Mouse (Mus musculus): Measurements from ENCODE around the gene Raly. TPM values are rescaled to one million over a fixed set of nuclear protein-coding genes. Genes with fewer than 3 reads are reported as not detected.
A peak's percentile ranks its signal among the peaks of the same experiment; 100 is the strongest.
"Not testable (repeated sequence)": the region's sequence is repeated elsewhere in the genome, so short reads cannot be mapped to it uniquely, and the experiment has no call there.

Raly gene
- polyA plus RNA-seq, 1 experiment: 378 TPM

- Histone ChIP-seq H3K4me1 (peaks cover 16% of the 10 kb centered on the region), H3K36me3 (replicated peaks; ENCODE audit: low read length) (peaks cover 95% of the 10 kb centered on the region), H3K9me3 (no peaks in the 10 kb centered on the region), H3K4me3 (replicated peaks) (no peak overlapping the region), H3K27me3 (replicated peaks) (no peaks in the 10 kb centered on the region)
- TF ChIP-seq GATA1 (IDR thresholded peaks at IDR 0.05; ENCODE audit: borderline replicate concordance, low read length) (no peak), FLI1 (IDR thresholded peaks at IDR 0.05; ENCODE audit: low read length) (no peak)
Measured at GRCm38 (mm10) chr2:154869954-154870641, 79.2 kb downstream of the Raly start.

GRCm38 (mm10) chr2:154876621-154877020, 85.7 kb downstream of the Raly start:
- peaks cover 96% of the 10 kb centered on the region for H3K36me3 ChIP-seq (replicated peaks; ENCODE audit: low read length)
- H3K4me3 ChIP-seq (replicated peaks): no peak overlapping the region
- H3K27me3 ChIP-seq (replicated peaks): no peaks in the 10 kb centered on the region
- TF ChIP-seq GATA1 (IDR thresholded peaks at IDR 0.05; ENCODE audit: borderline replicate concordance, low read length) (no peak), FLI1 (IDR thresholded peaks at IDR 0.05; ENCODE audit: low read length) (no peak)
- no peaks in the 10 kb centered on the region for H3K9me3 ChIP-seq
- no peaks in the 10 kb centered on the region; the same call in 1 of the 2 replicates for H3K4me1 ChIP-seq

DNA sequence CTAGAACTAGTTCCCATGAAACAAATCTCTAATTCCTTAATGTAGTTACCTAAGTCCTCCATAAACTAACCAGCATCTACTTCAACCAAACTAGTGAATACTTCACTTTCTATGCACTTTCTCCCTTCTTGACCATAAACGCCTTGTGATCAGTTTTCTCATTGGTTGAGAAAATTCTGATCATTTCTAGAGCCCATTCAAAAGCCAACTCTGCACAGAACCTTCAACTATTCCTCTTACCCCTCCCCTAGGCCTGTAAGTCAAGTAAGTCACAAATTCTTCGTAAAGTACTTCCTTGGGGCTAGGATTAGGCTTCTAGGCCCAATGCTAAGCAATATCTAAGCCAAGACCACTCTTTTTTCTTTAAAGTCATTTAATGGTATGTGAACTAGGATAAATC, 100.7 kb downstream of the Raly start:
- Histone ChIP-seq H3K4me3 (replicated peaks) (peak overlapping the region; percentile 98), H3K36me3 (replicated peaks; ENCODE audit: low read length) (peaks cover 24% of the 10 kb centered on the region), H3K9me3 (no peaks in the 10 kb centered on the region), H3K4me1 (peaks cover 26% of the 10 kb centered on the region), H3K27me3 (replicated peaks) (no peaks in the 10 kb centered on the region)
- TF ChIP-seq FLI1 (IDR thresholded peaks at IDR 0.05; ENCODE audit: low read length) (no peak), GATA1 (IDR thresholded peaks at IDR 0.05; ENCODE audit: borderline replicate concordance, low read length) (no peak)

DNA sequence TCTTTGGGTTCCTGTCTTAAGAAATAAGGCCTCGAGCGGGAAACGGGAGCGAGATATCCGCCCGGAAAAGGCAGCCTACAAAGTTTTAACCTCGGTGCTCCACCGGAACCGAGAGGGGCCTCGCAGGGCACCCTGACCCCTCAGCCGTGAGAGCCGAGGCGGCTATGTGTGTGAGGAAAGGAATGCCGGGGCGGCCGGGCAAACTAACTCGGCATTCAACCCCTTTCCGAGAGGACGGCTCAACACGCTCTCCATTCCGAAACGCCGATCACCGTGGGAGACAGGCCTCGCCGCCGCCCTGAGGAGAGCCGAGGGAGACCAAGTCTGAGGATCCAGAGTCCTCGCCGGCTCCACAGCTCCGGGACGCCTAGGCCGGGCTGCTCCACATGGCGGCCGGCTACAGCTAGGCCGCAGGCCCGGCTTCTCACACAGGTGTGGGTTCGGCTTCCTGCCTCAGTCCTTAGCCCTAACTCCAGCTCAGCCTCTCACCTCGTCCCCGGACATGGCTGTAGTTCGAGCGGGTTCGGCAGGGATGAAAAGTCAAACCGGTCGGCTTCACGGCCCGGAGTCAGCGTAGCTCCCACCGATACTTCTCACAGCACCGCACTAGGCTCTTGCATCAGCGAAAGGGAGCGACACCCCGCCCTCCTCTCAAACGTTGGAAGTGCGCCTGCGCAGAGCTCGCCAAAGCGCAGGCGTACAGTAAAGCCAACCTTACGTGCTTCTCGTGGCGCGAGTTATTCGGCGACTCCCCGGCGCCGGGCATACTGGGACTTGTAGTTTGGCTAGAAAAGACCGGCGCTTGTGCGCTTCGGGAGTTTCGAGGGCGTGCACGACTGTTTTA, 101.5 kb downstream of the Raly start, which contains the start of gene Eif2s2:
TSS of gene Eif2s2 (minus strand) at position 735 of the 844 bp plus-strand sequence.
- Histone ChIP-seq H3K9me3 (no peaks in the 10 kb centered on the region), H3K27me3 (replicated peaks) (no peaks in the 10 kb centered on the region), H3K4me1 (peaks cover 26% of the 10 kb centered on the region), H3K4me3 (replicated peaks) (peak within 1 kb of the TSS; percentile 98), H3K36me3 (replicated peaks; ENCODE audit: low read length) (peaks cover 16% of the 10 kb centered on the region)
- TF ChIP-seq FLI1 (IDR thresholded peaks at IDR 0.05; ENCODE audit: low read length) (no peak), GATA1 (IDR thresholded peaks at IDR 0.05; ENCODE audit: borderline replicate concordance, low read length) (no peak)

- TF ChIP-seq GATA1 (IDR thresholded peaks at IDR 0.05; ENCODE audit: borderline replicate concordance, low read length) (no peak), FLI1 (IDR thresholded peaks at IDR 0.05; ENCODE audit: low read length) (no peak)
- Histone ChIP-seq H3K4me3 (replicated peaks) (peak overlapping the region; percentile 98), H3K4me1 (peaks cover 23% of the 10 kb centered on the region), H3K36me3 (replicated peaks; ENCODE audit: low read length) (peaks cover 10% of the 10 kb centered on the region), H3K9me3 (no peaks in the 10 kb centered on the region), H3K27me3 (replicated peaks) (no peaks in the 10 kb centered on the region)
Measured at GRCm38 (mm10) chr2:154893045-154893385, 102.1 kb downstream of the Raly start.

- Histone ChIP-seq H3K4me1 (peaks cover 22% of the 10 kb centered on the region), H3K4me3 (replicated peaks) (peak overlapping the region; percentile 98), H3K36me3 (replicated peaks; ENCODE audit: low read length) (peaks cover 5% of the 10 kb centered on the region), H3K27me3 (replicated peaks) (no peaks in the 10 kb centered on the region), H3K9me3 (no peaks in the 10 kb centered on the region)
- TF ChIP-seq FLI1 (IDR thresholded peaks at IDR 0.05; ENCODE audit: low read length) (no peak), GATA1 (IDR thresholded peaks at IDR 0.05; ENCODE audit: borderline replicate concordance, low read length) (no peak)
Measured at GRCm38 (mm10) chr2:154893548-154893947, 102.7 kb downstream of the Raly start.

GRCm38 (mm10) chr2:154899004-154899403, 108.1 kb downstream of the Raly start:
- not testable (repeated sequence) for H3K4me3 ChIP-seq (replicated peaks); H3K9me3 ChIP-seq; H3K36me3 ChIP-seq (replicated peaks; ENCODE audit: low read length); H3K4me1 ChIP-seq
- H3K27me3 ChIP-seq (replicated peaks): peaks cover 10% of the 10 kb centered on the region

- not testable (repeated sequence) for H3K4me1 ChIP-seq; H3K36me3 ChIP-seq (replicated peaks; ENCODE audit: low read length); H3K4me3 ChIP-seq (replicated peaks); H3K9me3 ChIP-seq
- H3K27me3 ChIP-seq (replicated peaks): peaks cover 10% of the 10 kb centered on the region
Measured at GRCm38 (mm10) chr2:154899412-154899811, 108.5 kb downstream of the Raly start.

DNA sequence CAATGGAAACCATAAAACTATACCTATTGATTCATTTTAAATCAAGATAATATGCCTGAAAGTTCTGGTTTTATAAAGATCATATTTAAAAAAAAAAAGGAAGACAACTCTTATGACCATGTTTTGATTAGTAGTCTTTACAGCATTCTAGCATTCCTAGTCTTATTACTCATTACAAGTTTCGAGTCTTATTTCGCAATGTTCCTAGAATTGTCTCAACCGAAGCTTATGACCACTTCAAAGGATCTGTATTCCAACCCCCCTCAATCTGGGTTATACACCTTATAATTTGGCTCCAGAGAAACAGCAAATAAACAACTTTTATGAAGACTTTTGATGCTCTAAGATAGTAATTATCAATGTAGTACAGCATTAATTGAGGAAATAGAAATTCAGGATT, 111.2 kb downstream of the Raly start:
- peaks cover 14% of the 10 kb centered on the region for H3K27me3 ChIP-seq (replicated peaks)
- no peaks in the 10 kb centered on the region for H3K9me3 ChIP-seq
- H3K4me3 ChIP-seq (replicated peaks): no peak overlapping the region
- no peaks in the 10 kb centered on the region; the same call in 1 of the 2 replicates for H3K4me1 ChIP-seq
- TF ChIP-seq GATA1 (IDR thresholded peaks at IDR 0.05; ENCODE audit: borderline replicate concordance, low read length) (no peak), FLI1 (IDR thresholded peaks at IDR 0.05; ENCODE audit: low read length) (no peak)
- H3K36me3 ChIP-seq (replicated peaks; ENCODE audit: low read length): no peaks in the 10 kb centered on the region

- Histone ChIP-seq H3K36me3 (replicated peaks; ENCODE audit: low read length) (no peaks in the 10 kb centered on the region), H3K4me3 (replicated peaks) (no peak overlapping the region), H3K27me3 (replicated peaks) (peaks cover 14% of the 10 kb centered on the region), H3K9me3 (no peaks in the 10 kb centered on the region), H3K4me1 (no peaks in the 10 kb centered on the region; the same call in 1 of the 2 replicates)
- TF ChIP-seq FLI1 (IDR thresholded peaks at IDR 0.05; ENCODE audit: low read length) (no peak), GATA1 (IDR thresholded peaks at IDR 0.05; ENCODE audit: borderline replicate concordance, low read length) (no peak)
Measured at GRCm38 (mm10) chr2:154905796-154906195, 114.9 kb downstream of the Raly start.

DNA sequence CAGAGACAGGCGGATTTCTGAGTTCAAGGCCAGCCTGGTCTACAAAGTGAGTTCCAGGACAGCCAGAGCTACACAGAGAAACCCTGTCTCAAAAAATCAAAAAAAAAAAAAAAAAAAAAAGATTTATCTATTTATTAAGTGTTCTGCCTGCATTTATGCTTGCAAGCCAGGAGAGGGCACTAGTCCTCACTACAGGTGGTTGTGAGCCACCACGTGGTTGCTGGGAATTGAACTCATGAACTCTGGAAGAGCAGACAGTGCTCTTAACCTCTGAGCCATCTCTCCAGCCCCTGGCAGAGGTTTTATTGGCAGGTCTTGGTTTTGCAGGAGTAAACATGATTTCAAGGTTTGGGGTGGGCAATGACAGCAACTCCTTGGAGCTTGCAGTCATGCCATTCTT, 117.3 kb downstream of the Raly start:
- H3K36me3 ChIP-seq (replicated peaks; ENCODE audit: low read length); H3K27me3 ChIP-seq (replicated peaks); H3K9me3 ChIP-seq; H3K4me1 ChIP-seq; H3K4me3 ChIP-seq (replicated peaks): not testable (repeated sequence)

All from megakaryocyte, embryonic 14.5 days (primary cell).